Mouse (Mus musculus) limb, embryonic 11.5 days (tissue): Measurements from ENCODE around the gene Lamb3. TPM values are rescaled to one million over a fixed set of nuclear protein-coding genes. Genes with fewer than 3 reads are reported as not detected.
A peak's percentile ranks its signal among the peaks of the same experiment; 100 is the strongest.

Source experiments
- ATAC-seq: fragments of 200-750 bp; cut with Nextera tagmentation; 2 replicates; pipeline ENCODE4 v1.8.0; 2017; ENCODE audit warnings: low read depth; ENCODE audit not compliant: insufficient number of reproducible peaks, low FRiP score, low TSS enrichment
- DNase-seq: peaks from one replicate; pipeline ENCODE4 v3.0.0-alpha.2; 2015; ENCODE audit warnings: low spot score
- H3K27ac ChIP-seq: fragments of 300-500 bp; sonication (generic); replicated peaks from 2 replicates; pipeline ENCODE4 v1.5.1; 2014; ENCODE audit warnings: low read depth, mild to moderate bottlenecking, low read length
- H3K27me3 ChIP-seq: fragments of 300-500 bp; sonication (generic); 2 replicates; pipeline ENCODE4 v1.6.1; 2014; ENCODE audit warnings: mild to moderate bottlenecking, low read length, mixed read lengths; ENCODE audit not compliant: control insufficient read depth, insufficient read depth
- H3K36me3 ChIP-seq: fragments of 300-500 bp; sonication (generic); 2 replicates; pipeline ENCODE4 v1.6.1; 2014; ENCODE audit warnings: mild to moderate bottlenecking, low read length, moderate library complexity, mixed read lengths; ENCODE audit not compliant: control insufficient read depth, insufficient read depth
- H3K4me1 ChIP-seq: fragments of 300-500 bp; sonication (generic); 2 replicates; pipeline ENCODE4 v1.6.1; 2014; ENCODE audit warnings: low read length, mixed read lengths; ENCODE audit not compliant: control insufficient read depth, insufficient read depth
- H3K4me2 ChIP-seq: fragments of 300-500 bp; sonication (generic); 2 replicates; pipeline ENCODE4 v1.6.1; 2014; ENCODE audit warnings: low read depth, mild to moderate bottlenecking, moderate library complexity; ENCODE audit not compliant: severe bottlenecking
- H3K4me3 ChIP-seq: fragments of 300-500 bp; sonication (generic); 2 replicates; pipeline ENCODE4 v1.5.1; 2014; ENCODE audit warnings: low read depth, low read length
- H3K9ac ChIP-seq: fragments of 300-500 bp; sonication (generic); 2 replicates; pipeline ENCODE4 v1.6.1; 2014; ENCODE audit warnings: mild to moderate bottlenecking, low read length
- H3K9me3 ChIP-seq: fragments of 300-500 bp; sonication (generic); 2 replicates; pipeline ENCODE4 v1.6.1; 2016; ENCODE audit warnings: low read length; ENCODE audit not compliant: control insufficient read depth
- WGBS: fragments of 180-500 bp; shearing (Covaris S2); extraction: QIAGEN DNeasy Blood & Tissue Kit; methylation state at CpG from one replicate; pipeline ENCODE4 v1.1.7; 2014; 5-methylcytosine and 5-hydroxymethylcytosine counted together
- polyA plus RNA-seq: library from polyadenylated mRNA; unstranded; fragments of >200 nt; fragmentation: Nextera tagmentation; extraction: Ambion mirVana; gene quantifications from 2 replicates; pipeline ENCODE4 v1.2.1, GENCODE M21; 2014

The Lamb3 gene
- polyA plus RNA-seq, 1 experiment from 2014 or later = 0.79 TPM

- H3K4me2 ChIP-seq = no peak overlapping the region
- no peaks in the 10 kb centered on the region for H3K27me3 ChIP-seq
- ATAC-seq = no peak
- 100% methylated on average over 1 of the region's 1 CpGs for WGBS
- H3K4me1 ChIP-seq = no peaks in the 10 kb centered on the region
- H3K4me3 ChIP-seq = no peak overlapping the region
- H3K36me3 ChIP-seq = no peaks in the 10 kb centered on the region
- H3K9me3 ChIP-seq = no peaks in the 10 kb centered on the region
- DNase-seq = no peak
- no peak overlapping the region for H3K27ac ChIP-seq
- no peak overlapping the region for H3K9ac ChIP-seq
Observed at GRCm38 (mm10) chr1:193311596-193311995, 104.1 kb downstream of the Lamb3 start.

- no peak overlapping the region for H3K27ac ChIP-seq
- H3K4me2 ChIP-seq = no peak overlapping the region
- DNase-seq = no peak
- H3K4me3 ChIP-seq = no peak overlapping the region
- no peaks in the 10 kb centered on the region for H3K36me3 ChIP-seq
- no peak overlapping the region for H3K9ac ChIP-seq
- no peak for ATAC-seq
- 76% methylated on average over 5 of the region's 5 CpGs for WGBS
- H3K9me3 ChIP-seq = no peaks in the 10 kb centered on the region
- H3K27me3 ChIP-seq = no peaks in the 10 kb centered on the region
- H3K4me1 ChIP-seq = no peaks in the 10 kb centered on the region
Observed at GRCm38 (mm10) chr1:193315705-193316357, 108.3 kb downstream of the Lamb3 start.

DNA sequence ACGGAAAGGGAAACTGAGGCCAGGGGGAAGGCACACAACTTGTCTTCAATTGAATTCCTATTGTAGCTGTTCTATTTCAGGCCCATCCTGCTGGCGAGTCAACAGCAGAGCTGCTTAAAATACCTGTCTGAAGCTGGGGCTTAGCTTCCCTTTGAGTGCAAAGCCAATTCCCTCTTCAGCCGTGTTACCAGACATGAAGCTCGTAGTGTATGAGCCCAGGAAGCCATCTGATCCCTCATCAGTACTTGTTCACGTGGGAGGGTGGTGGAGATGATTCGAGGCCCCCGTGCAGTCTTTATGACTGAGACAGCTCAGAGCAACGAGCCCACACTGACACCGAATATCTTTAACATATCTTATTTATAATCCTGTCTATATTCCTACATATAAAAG lies 108.9 kb downstream of the Lamb3 start:
- WGBS = 83% methylated on average over 9 of the region's 9 CpGs
- H3K9me3 ChIP-seq = no peaks in the 10 kb centered on the region
- H3K27me3 ChIP-seq = no peaks in the 10 kb centered on the region
- no peak for DNase-seq
- H3K9ac ChIP-seq = no peak overlapping the region
- H3K4me1 ChIP-seq = no peaks in the 10 kb centered on the region
- no peak overlapping the region for H3K4me3 ChIP-seq
- H3K27ac ChIP-seq = no peak overlapping the region
- no peak overlapping the region for H3K4me2 ChIP-seq
- no peaks in the 10 kb centered on the region for H3K36me3 ChIP-seq
- ATAC-seq = no peak

DNA sequence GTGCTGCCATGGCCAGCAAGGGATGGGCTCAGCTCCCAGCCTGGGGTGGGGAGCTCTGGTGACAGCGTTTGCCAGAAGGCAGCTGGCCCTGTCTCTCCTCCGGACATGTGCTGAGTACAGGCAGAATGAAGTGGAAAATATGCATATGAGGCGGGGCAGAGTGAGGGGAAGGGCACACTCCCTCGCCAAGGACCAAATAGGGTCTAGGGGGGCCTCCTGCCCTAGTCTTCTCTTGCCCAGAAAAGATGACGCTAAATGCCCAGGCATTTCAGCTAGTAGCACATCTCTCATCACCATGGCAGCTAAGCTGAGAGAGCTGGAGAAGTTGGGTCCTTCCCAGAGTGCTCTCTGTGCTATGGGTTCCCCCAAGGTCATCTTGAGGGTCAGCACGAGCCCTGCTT lies 109.7 kb downstream of the Lamb3 start:
- Histone ChIP-seq H3K4me2 (no peak overlapping the region), H3K27me3 (no peaks in the 10 kb centered on the region), H3K9ac (no peak overlapping the region), H3K27ac (no peak overlapping the region), H3K4me1 (no peaks in the 10 kb centered on the region), H3K9me3 (no peaks in the 10 kb centered on the region), H3K4me3 (no peak overlapping the region), H3K36me3 (no peaks in the 10 kb centered on the region)
- WGBS = 65% methylated on average over 6 of the region's 6 CpGs
- no peak for DNase-seq
- ATAC-seq = no peak

- 88% methylated on average over 3 of the region's 3 CpGs for WGBS
- Histone ChIP-seq H3K27me3 (no peaks in the 10 kb centered on the region), H3K9me3 (no peaks in the 10 kb centered on the region), H3K36me3 (no peaks in the 10 kb centered on the region), H3K4me3 (no peak overlapping the region), H3K9ac (no peak overlapping the region), H3K4me1 (no peaks in the 10 kb centered on the region), H3K4me2 (no peak overlapping the region), H3K27ac (no peak overlapping the region)
- DNase-seq (no peak), ATAC-seq (no peak)
Observed at GRCm38 (mm10) chr1:193319721-193320120, 112.2 kb downstream of the Lamb3 start.

GRCm38 (mm10) chr1:193320398-193320797 lies 112.9 kb downstream of the Lamb3 start:
- no peaks in the 10 kb centered on the region for H3K36me3 ChIP-seq
- no peak overlapping the region for H3K4me2 ChIP-seq
- H3K4me1 ChIP-seq = no peaks in the 10 kb centered on the region
- DNase-seq (no peak), ATAC-seq (no peak)
- H3K27me3 ChIP-seq = no peaks in the 10 kb centered on the region
- no peak overlapping the region for H3K4me3 ChIP-seq
- WGBS = 83% methylated on average over 8 of the region's 8 CpGs
- H3K9me3 ChIP-seq = no peaks in the 10 kb centered on the region
- no peak overlapping the region for H3K9ac ChIP-seq
- H3K27ac ChIP-seq = no peak overlapping the region

GRCm38 (mm10) chr1:193323686-193324085 lies 116.2 kb downstream of the Lamb3 start:
- Histone ChIP-seq H3K4me3 (no peak overlapping the region), H3K27me3 (no peaks in the 10 kb centered on the region), H3K9me3 (no peaks in the 10 kb centered on the region), H3K9ac (no peak overlapping the region), H3K4me1 (no peaks in the 10 kb centered on the region), H3K27ac (no peak overlapping the region), H3K4me2 (no peak overlapping the region), H3K36me3 (no peaks in the 10 kb centered on the region)
- DNase-seq = no peak
- 0 out of 2 replicates have a peak, but pooled peaks have one; percentile 33 for ATAC-seq
- whole genome bisulfite sequencing = 85% methylated on average over 6 of the region's 6 CpGs

DNA sequence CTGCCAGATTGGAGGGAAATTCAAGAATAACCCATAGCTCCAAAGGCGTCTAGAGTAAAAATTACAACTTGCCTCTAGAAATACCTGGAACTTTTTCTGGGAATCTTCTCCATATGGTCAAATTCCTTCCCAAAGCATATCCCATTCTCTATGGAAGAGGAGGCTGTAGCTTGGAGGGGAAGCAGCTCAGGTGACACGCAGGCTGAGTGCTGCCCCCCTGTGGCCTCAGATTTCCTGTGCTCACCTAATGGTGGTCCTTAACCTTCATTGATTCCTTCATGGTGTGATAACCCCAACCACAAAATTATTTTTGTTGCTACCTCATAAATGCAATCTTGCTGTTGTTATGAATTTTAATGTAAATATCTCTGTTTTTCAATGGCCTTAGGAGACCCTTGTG lies 116.7 kb downstream of the Lamb3 start:
- Histone ChIP-seq H3K4me1 (no peaks in the 10 kb centered on the region), H3K4me3 (no peak overlapping the region), H3K27me3 (no peaks in the 10 kb centered on the region), H3K9me3 (no peaks in the 10 kb centered on the region), H3K4me2 (no peak overlapping the region), H3K9ac (no peak overlapping the region), H3K36me3 (no peaks in the 10 kb centered on the region), H3K27ac (no peak overlapping the region)
- ATAC-seq = no peak
- WGBS = 38% methylated on average over 2 of the region's 2 CpGs
- DNase-seq = peak; percentile 54

DNA sequence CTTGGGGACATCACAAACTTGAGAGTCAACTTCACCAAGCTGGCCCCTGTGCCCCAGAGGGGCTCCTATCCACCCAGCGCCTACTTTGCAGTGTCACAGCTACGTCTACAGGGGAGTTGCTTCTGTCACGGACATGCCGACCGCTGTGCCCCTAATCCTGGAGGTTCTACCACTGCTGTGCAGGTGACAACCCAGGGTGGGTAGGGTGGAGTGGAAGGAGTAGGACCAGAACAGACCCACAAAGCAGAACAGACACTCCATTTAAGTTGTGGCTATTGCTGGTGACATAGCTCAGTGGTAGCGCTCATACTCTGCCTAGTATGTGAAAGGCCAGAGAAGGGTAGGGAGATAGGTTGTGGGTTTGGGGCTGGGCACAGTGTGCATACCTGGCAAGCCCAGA lies 118.4 kb downstream of the Lamb3 start:
- ATAC-seq = no peak
- Histone ChIP-seq H3K9me3 (no peaks in the 10 kb centered on the region), H3K36me3 (no peaks in the 10 kb centered on the region), H3K27ac (no peak overlapping the region), H3K4me3 (no peak overlapping the region), H3K27me3 (no peaks in the 10 kb centered on the region), H3K9ac (no peak overlapping the region), H3K4me1 (no peaks in the 10 kb centered on the region), H3K4me2 (no peak overlapping the region)
- 90% methylated on average over 6 of the region's 6 CpGs for WGBS
- DNase-seq = no peak
